In genomic region chr7:4879036-4879435, GRCm38 (mm10) we compare ENCODE assay signal across 11 mouse cellular contexts. TPM values are rescaled to one million over a fixed set of nuclear protein-coding genes. Genes with fewer than 3 reads are reported as not detected.
DNase-seq lines count a peak whose midpoint lies in the region; TF ChIP-seq lines count a peak whose summit lies in the region.
"Not testable (repeated sequence)": the region's sequence is repeated elsewhere in the genome, so short reads cannot be mapped to it uniquely, and the experiment has no call there.
"Had no signal": no experiment of that assay in that cellular context is flagged by ENCODE, and none has a peak within 500 bp of the region (broad histone marks: within the 10 kb centered on the region; RNA-seq: fewer than 3 reads in every experiment).

No protein-coding gene starts in this region.

- WGBS in kidney, adult 2 months = 50% methylated on average over 1 of the region's 1 CpGs

- TF ChIP-seq CTCF in kidney, adult 2 months (conservative IDR thresholded peaks at IDR 0.05; ENCODE audit: insufficient read depth, insufficient read length, low read depth, low read length) = not testable (repeated sequence)

- DNase-seq in kidney, adult 11 months = peak; percentile 58
- DNase-seq in kidney, adult 2 months = peak; percentile 66
- peak; percentile 48 to 49 for DNase-seq in kidney, adult 8-10 months
- DNase-seq in kidney, adult 9 months = peak; percentile 72
- peak; percentile 24 for DNase-seq in kidney, postnatal 14 days

- not testable (repeated sequence) for H3K36me3 ChIP-seq in kidney, adult 2 months (ENCODE audit: control insufficient read depth, insufficient read depth, low read length)

- H3K4me3 ChIP-seq in kidney, adult 2 months (ENCODE audit: insufficient read depth, low read depth, low read length) = not testable (repeated sequence)

- not testable (repeated sequence) for TF ChIP-seq POLR2A in kidney, adult 2 months (IDR thresholded peaks at IDR 0.05; ENCODE audit: low read depth, low read length)

- not testable (repeated sequence) for H3K4me1 ChIP-seq in kidney, adult 2 months (ENCODE audit: control insufficient read depth, insufficient read depth, low read length)

- not testable (repeated sequence) for H3K27ac ChIP-seq in kidney, adult 2 months (ENCODE audit: insufficient read depth, low read depth, low read length)

- not testable (repeated sequence) for H3K27me3 ChIP-seq in kidney, adult 2 months (replicated peaks; ENCODE audit: control insufficient read depth, insufficient read depth, low read length)

RNA-seq across cellular contexts. Expression of gene Isoc2a, which starts 2.1 kb away (rescaled TPM):
- polyA plus RNA-seq in kidney, adult 2 months (2012; rRNA removed) = 174 and 182 TPM in 2 replicates

RNA-seq across cellular contexts. Expression of gene Isoc2b, which starts 9.0 kb away (rescaled TPM):
- polyA plus RNA-seq in kidney, adult 2 months (2012; rRNA removed) = 41.1 and 47.9 TPM in 2 replicates

RNA-seq across cellular contexts. Expression of gene Gm36210, which starts 27.3 kb away (rescaled TPM):
- 0.16 TPM in 1 of 2 replicates, not detected in the other for polyA plus RNA-seq in kidney, adult 2 months (2012; rRNA removed)
- polyA plus RNA-seq: activated CD4-positive, CD25-positive, alpha-beta regulatory T cell, adult 4 months; adrenal gland, adult 2 months; C2C12; CD4-positive, CD25-positive, alpha-beta regulatory T cell, adult 4 months; G1E; Patski had no signal

RNA-seq across cellular contexts. Expression of gene Shisa7, which starts 34.5 kb away (rescaled TPM):
- polyA plus RNA-seq in kidney, adult 2 months (2012; rRNA removed) = 14.1 and 17.3 TPM in 2 replicates
- polyA plus RNA-seq: C2C12, G1E had no signal

RNA-seq across cellular contexts. Expression of gene Zfp628, which starts 36.0 kb away (rescaled TPM):
- polyA plus RNA-seq in kidney, adult 2 months (2012; rRNA removed) = 12.6 and 14.4 TPM in 2 replicates
